Mouse (Mus musculus): ENCODE measurements around the gene Mybpc3.

The Mybpc3 gene

GRCm38 (mm10) chr2:91117585-91118275, at the start of gene Mybpc3:
TSS of gene Mybpc3 (plus strand) at chr2:91118144.
- no peak for DNase-seq (ENCODE audit: low read depth, low spot score)

DNA sequence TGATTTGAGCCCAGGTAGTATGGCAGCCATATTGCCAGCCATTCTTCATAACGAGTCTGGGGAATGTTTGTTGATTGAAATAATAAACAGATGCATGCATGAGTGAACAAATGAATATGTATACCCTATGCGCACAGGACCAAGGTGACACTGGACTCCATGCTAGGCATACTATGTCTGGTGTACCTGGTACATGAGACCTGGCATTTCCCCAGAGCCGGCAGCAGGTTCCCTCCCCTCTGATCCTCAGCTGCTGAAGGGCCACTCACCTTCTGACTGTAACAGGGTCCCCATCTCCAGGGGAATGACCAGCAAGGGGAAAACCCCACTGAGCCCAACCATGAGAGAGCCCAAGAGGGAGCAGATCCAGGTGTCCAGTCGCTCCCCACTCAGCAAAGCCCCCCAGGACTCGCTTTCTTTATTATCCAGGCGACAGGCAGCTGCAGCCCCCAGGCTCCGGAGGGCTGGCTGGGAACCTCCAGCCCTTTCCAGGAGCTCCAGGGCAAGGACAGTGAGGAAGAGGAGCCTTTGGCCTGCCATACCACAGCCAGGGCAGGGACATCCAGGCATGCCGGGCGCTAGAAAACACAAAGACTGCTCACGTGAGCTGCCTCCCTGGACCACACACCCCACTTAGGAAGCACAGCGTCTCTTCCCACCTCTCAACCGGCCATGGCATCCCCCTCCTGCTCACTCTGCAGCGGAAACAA, 49.6 kb upstream of the Mybpc3 start:
- DNase-seq (ENCODE audit: low read depth, low spot score) = no peak

DNA sequence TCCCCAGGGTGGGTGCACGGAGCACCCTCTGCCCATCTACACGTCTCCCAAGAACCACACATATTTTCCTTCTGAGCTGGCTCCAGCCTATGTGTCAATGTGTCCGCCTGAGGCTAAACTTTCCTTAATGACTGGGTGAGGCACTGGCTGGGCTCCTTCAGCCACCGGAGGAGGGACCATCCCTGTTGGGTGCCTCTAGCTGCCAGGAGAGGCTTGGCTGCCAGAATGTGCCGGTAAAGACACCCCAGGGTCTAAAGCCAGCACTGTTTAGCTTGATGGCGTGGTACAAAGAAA, 49.1 kb upstream of the Mybpc3 start:
- peak; percentile 40 for DNase-seq (ENCODE audit: low read depth, low spot score)

DNA sequence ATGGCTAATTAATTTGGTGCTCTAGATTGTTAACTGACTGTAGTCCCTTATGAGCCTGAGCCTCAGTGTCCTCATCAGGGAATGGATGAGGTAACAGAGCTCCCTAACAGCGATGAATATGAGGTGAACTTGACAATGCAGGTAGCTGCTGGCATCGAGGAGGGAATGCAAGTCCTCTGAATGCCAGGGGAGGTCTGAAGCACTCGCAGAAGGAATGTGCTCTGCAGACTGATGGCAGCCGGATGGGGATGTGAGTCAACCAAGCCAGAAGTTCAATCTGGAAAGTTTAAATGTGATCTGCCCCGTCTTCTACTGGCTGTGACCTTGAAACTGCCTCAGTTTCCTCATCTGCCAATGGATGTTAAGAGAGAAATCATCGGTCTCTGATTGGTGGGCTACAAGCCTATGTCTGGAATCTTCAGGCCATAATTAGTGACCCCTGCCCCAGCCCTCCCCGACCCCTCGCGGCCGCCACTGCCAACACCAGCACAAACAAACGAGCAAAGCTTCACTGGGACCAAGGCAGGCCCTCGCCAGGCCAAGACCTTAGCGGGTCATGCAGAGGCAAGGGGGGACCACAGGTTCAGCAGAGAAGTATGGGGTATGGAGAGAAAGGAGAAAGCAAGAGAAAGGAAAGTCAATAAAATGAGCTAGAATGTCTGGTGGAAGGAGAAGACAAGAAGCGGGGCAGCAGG, 48.5 kb upstream of the Mybpc3 start:
- peak; percentile 28 for DNase-seq (ENCODE audit: low read depth, low spot score)

DNA sequence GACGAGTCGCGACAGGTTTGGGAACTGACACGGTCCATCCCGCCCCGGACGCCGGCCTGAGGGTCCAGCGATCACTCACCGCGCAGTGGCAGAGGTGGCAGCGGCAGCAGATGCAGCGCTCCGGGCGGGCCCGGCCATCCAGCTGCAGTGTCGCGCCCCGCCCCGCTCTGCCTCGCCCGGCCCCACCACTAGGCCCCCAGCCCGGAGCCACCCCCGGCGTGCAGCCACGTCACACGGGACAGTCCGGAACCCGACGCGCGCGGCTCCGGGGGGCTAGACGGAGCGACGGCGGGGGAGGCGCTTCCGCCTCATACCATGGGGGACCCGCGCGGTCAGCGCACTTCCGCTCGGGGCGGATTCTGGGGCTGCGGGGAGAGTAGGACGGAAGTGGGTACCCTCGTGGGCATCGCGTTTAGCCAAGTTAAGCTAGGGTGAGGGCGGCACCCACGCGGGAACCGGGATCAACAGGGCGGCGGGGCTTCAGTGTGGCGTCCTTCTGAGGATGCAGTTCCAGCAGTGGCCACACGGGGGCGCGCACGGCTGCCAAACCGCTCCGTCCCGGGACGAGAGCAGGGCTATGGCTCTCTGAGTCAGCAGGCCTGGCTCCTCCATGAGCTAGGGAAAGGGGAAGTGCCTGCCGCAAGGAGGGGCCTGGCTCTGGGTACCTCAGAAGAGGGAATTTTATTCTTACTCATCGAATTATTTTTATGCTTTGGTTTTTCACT, 47.7 kb upstream of the Mybpc3 start, which contains the start of gene Slc39a13:
Gene Slc39a13 (minus strand): TSS at position 342 of the 725 bp plus-strand sequence.
- DNase-seq (ENCODE audit: low read depth, low spot score) = peak; percentile 97

DNA sequence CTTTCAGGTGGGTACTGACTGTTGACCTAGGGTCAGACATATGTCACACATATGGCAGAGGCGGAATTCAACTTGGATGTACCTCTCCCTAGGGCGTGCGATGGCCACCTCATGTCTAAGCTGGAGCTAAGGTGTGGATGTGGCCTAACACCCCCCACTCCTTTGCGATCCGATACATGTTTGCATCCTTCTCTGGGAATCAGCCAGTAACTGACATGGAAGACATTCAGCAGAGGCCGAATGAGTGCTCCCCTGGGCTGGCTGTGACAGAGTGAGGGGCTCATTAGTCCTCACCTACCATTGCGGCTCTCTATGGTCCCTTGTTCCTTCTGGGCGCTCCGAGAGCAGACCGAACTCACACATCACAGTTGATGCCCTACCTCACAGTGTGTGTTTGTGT, 46.9 kb upstream of the Mybpc3 start:
- DNase-seq (ENCODE audit: low read depth, low spot score) = no peak

DNA sequence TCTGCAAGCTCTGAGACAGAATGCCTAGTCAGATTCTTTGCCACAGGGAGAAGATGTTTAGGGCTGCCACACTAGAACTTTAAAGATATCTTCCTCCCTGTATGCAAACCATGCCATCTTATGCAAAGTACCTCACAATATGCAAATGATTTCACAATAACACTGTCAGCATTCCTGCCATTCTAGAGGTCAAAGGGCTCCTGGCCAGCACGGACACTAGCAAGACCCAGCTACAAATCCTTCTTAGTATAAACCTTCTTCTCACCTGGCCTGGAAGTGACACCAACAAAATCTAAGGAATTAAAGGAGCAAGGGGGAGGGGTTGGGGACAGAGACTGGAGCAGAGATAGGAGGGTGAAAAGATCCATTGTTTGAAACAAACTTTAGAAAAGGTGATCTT, 45.9 kb upstream of the Mybpc3 start:
- DNase-seq (ENCODE audit: low read depth, low spot score) = no peak

DNA sequence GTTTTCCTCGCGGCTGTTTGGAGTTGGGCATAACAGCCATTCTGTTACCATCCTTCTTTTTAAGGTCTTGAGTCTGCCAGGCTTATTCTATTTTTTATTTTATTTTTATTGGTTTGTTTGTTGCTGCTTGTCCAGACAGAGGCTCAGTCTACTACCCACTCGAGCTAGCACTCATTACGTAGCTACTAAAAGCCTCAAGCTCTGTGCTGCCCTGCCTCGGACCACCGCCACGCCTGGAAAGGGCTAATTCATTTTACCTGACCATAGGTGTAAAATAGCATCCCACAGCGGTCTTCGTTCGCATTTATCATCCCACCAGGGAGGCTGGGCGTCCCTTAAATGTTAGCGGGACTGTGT, 40.0 kb upstream of the Mybpc3 start:
- no peak for DNase-seq (ENCODE audit: low read depth, low spot score)

DNA sequence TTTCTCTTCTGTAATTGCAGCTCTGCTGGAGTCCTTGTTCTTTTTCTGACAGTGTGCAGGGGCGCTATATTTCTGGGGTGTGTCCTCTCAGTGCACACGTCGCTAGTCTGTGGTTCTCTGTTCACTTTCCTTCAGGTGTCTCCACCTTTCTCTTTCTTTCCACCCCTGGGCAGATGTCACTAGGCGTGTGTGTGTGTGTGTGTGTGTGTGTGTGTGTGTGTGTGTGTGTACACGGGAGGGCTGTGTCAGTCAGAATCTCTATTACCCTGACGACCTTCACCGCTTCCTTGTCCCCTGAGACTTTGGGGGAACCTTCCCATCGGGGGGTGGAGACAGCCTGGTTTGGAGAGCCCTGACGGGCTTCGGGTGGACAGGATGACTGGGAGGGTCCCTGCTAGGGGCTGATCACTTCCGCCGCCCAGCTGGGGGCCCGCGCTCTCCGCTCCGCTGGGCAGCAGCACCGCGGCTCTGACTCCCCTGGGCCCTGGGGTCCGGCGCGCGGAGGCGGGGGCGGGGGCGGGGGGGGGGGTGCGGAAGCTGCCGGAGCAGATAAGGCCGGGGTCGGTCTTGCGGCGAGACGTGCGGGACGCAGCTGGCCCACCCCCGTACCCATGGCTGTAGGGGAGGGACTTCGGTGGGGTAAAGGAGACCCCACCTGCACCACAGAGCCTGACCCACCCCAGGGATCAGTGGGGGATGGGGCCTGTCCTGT, 39.5 kb upstream of the Mybpc3 start:
- no peak for DNase-seq (ENCODE audit: low read depth, low spot score)

- no peak for DNase-seq (ENCODE audit: low read depth, low spot score)
These were observed 38.9 kb upstream of the Mybpc3 start for GRCm38 (mm10) chr2:91079026-91079384.

- DNase-seq (ENCODE audit: low read depth, low spot score) = no peak
These were observed 37.0 kb upstream of the Mybpc3 start for GRCm38 (mm10) chr2:91080784-91081513.

DNA sequence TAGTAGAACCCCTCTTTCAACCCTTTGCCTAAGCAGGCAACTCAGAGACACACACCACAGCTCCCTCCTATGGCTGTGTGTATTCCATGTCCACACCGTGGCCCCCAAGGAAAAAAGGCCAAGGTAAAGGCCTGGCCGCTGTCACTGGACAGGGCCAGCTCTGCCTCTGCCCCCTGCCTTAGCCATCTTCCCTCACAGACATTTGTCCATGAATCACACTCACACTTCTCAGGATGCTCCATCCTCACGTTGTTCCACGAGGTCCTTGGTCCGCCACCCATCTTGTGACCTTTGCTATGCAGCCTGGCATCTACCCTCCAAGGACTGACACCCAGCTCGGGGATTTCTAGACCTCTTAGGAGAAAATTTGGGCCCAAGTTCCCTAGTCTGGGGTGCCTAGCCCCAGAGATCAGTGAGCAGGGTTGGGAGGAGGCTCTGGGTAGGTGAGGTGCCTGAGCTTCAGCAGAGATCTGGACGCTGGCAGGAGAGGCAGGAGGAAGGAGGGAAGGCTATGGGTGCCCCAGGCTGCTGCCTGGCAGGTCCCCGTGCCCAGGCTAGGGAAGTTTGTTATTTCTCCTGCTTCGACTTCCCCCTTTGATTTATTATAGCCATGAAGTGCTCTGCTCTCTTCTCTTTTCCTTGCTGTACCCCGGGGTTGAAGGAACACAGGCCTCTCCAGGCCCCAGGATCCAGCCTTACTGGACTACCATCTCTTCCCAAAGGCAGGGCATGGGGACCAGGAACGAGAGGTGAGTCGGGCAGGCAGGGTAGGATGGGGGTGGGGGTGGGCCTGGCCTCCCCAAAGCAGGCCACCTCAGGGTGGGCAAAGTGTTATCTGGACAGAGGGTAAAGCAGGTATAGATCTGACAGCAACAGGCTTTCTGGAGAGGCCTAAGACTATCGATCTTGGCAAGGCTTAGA, 35.9 kb upstream of the Mybpc3 start, which contains the start of gene Spi1:
Gene Spi1 (plus strand): TSS at position 616 of the 921 bp plus-strand sequence.
- no peak for DNase-seq (ENCODE audit: low read depth, low spot score)

- no peak for DNase-seq (ENCODE audit: low read depth, low spot score)
These were observed 35.1 kb upstream of the Mybpc3 start for GRCm38 (mm10) chr2:91082844-91083243.

GRCm38 (mm10) chr2:91083366-91083940, 34.5 kb upstream of the Mybpc3 start:
- no peak for DNase-seq (ENCODE audit: low read depth, low spot score)

DNA sequence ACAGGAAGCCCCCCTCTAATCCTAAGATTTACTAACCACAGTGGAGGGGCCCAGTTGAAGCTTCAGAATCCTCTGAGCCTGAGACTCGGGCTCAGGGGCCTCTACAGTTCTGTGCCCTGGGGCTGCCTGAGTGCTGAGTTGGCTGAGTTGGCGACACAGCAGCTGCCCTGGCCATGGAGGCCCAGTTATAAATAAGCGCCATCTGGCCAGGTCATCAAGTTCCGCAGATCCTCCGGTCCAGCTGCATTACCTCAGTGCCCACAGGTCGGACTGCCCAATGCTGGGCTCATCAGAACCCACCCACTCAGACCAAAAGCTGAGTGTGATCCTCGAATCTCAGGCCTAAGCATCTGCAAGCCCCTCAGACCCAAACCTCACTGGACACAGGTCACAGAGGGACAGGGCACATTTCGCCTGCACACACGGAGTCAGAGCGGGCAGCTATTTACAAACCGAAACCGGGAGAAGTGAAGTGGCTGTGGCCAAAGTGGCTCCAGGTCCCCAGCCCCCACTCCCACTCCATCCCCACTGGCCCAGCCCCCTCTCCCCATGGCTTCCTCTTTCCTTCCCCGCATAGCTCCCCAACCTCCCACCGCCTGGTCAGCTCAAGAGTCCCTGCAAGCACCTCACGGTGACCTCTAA, 33.6 kb upstream of the Mybpc3 start:
- DNase-seq (ENCODE audit: low read depth, low spot score) = no peak

DNA sequence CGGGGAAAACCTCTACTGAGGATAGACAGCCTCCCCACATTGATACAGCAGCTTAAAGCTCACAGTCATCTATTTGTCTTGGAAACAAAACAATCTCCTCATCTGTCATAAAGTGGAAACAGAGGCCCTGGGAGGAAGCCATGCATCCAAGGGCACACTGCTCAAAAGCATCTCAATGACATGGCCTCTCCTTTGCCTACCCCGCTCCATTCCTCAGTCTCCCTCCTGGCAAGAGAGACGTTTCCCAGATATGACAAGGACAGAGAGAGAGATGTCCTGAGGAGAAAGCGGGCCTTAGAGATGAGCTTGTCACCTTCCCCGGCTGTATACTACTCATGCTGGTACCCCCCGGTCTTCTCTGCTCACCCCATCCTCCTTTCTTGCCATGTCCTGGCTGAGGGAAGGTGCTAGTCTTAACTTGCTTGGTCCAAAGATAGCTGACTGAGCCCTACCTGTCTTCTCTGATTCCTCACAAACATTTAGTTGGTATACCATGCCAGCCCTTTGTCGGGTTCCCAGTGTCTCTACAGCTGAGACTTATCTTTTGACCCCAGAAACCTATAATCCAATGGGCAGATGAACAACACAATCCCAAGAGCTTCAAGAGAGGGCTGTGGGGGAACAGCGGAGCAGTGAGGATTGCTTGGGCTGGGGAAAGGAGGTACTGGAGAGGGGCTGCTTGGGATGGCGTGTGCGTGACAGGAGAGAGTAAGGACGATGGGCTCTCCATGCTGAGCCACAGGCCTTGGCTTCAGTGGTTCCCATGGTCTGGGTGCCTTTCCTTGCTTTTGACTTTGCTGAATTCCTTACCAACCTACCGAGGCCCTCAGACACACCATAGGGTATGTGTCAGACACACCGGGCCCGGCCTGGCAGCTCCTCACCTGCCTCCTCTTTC, 32.2 kb upstream of the Mybpc3 start:
- DNase-seq (ENCODE audit: low read depth, low spot score) = no peak

GRCm38 (mm10) chr2:91086392-91087237, 31.3 kb upstream of the Mybpc3 start:
- no peak for DNase-seq (ENCODE audit: low read depth, low spot score)

Data from ZHBTc4 (cell line).